Mouse (Mus musculus): Measurements from ENCODE around the gene Actb.

Actb gene

GRCm38 (mm10) chr5:142921074-142921459 is 14.5 kb upstream of the Actb start:
- no peak for DNase-seq

- DNase-seq, result peak; percentile 95
These were observed 13.9 kb upstream of the Actb start for GRCm38 (mm10) chr5:142920311-142921073.

- DNase-seq, result no peak
These were observed 10.8 kb upstream of the Actb start for GRCm38 (mm10) chr5:142917402-142917801.

- DNase-seq, result no peak
These were observed 10.0 kb upstream of the Actb start for GRCm38 (mm10) chr5:142916593-142916992.

- no peak for DNase-seq
These were observed 8.7 kb upstream of the Actb start for GRCm38 (mm10) chr5:142915231-142915630.

- peak; percentile 61 for DNase-seq
These were observed 6.2 kb upstream of the Actb start for GRCm38 (mm10) chr5:142912739-142913138.

GRCm38 (mm10) chr5:142912320-142912719 is 5.8 kb upstream of the Actb start:
- no peak for DNase-seq

- DNase-seq, result no peak
These were observed 5.1 kb upstream of the Actb start for GRCm38 (mm10) chr5:142911629-142912028.

GRCm38 (mm10) chr5:142909576-142910278 is 3.2 kb upstream of the Actb start:
- peak; percentile 90 for DNase-seq

GRCm38 (mm10) chr5:142908941-142909575 is 2.5 kb upstream of the Actb start:
- peak; percentile 54 for DNase-seq

- peak; percentile 92 for DNase-seq
These were observed 1.4 kb upstream of the Actb start for GRCm38 (mm10) chr5:142907803-142908559.

- peak; percentile 77 for DNase-seq
These were observed 671 bp upstream of the Actb start for GRCm38 (mm10) chr5:142907048-142907802.

- peak; percentile 98 for DNase-seq
These were observed 626 bp downstream of the Actb start for GRCm38 (mm10) chr5:142905725-142906531.

GRCm38 (mm10) chr5:142905038-142905695 is 1.4 kb downstream of the Actb start:
- DNase-seq, result no peak

- DNase-seq, result no peak
These were observed 2.1 kb downstream of the Actb start for GRCm38 (mm10) chr5:142904208-142905037.

GRCm38 (mm10) chr5:142903470-142904207 is 2.9 kb downstream of the Actb start:
- peak; percentile 31 for DNase-seq

GRCm38 (mm10) chr5:142902506-142903314 is 3.8 kb downstream of the Actb start:
- no peak for DNase-seq

- no peak for DNase-seq
These were observed 4.6 kb downstream of the Actb start for GRCm38 (mm10) chr5:142901846-142902505.

Measured in lung, postnatal 36 days (tissue).